10 mouse cellular contexts compared by ENCODE assay signal in genomic region chr7:25465586-25465985, GRCm38 (mm10). TPM values are rescaled to one million over a fixed set of nuclear protein-coding genes. Genes with fewer than 3 reads are reported as not detected.
DNase-seq lines count a peak whose midpoint lies in the region; ATAC-seq and TF ChIP-seq lines count a peak whose summit lies in the region.
"Not testable (repeated sequence)": the region's sequence is repeated elsewhere in the genome, so short reads cannot be mapped to it uniquely, and the experiment has no call there.
"Had no signal": no experiment of that assay in that cellular context is flagged by ENCODE, and none has a peak within 500 bp of the region (broad histone marks: within the 10 kb centered on the region; RNA-seq: fewer than 3 reads in every experiment).

No protein-coding gene starts in this region.

- not testable (repeated sequence) for H3K27me3 ChIP-seq in heart, embryonic 10.5 days (ENCODE audit: insufficient read depth, poor library complexity, severe bottlenecking); intestine, embryonic 16.5 days (replicated peaks; ENCODE audit: control insufficient read depth, insufficient read depth, low read length); small intestine, adult 2 months (ENCODE audit: control insufficient read depth, insufficient read depth, low read length)

- H3K36me3 ChIP-seq in heart, embryonic 10.5 days; intestine, embryonic 16.5 days (ENCODE audit: control insufficient read depth, insufficient read depth, low read length): not testable (repeated sequence)
- H3K36me3 ChIP-seq in small intestine, adult 2 months (ENCODE audit: control insufficient read depth, insufficient read depth, low read length): peaks cover 26% of the 10 kb centered on the region

- not testable (repeated sequence) for TF ChIP-seq POLR2A in small intestine, adult 2 months (IDR thresholded peaks at IDR 0.05; ENCODE audit: low read depth, low read length)

- H3K4me3 ChIP-seq in heart, embryonic 10.5 days; intestine, embryonic 16.5 days (ENCODE audit: low read length); small intestine, adult 2 months (ENCODE audit: low read depth, low read length): not testable (repeated sequence)

- H3K27ac ChIP-seq in heart, embryonic 10.5 days; intestine, embryonic 16.5 days (ENCODE audit: low read length): not testable (repeated sequence)
- peak overlapping the region; percentile 42; the same call in 1 of the 2 replicates for H3K27ac ChIP-seq in small intestine, adult 2 months (ENCODE audit: insufficient read depth, low read depth, low read length)

- DNase-seq in heart, adult 11 months: peak; percentile 69
- peak; percentile 9 for DNase-seq in heart, embryonic 10.5 days (ENCODE audit: low spot score)

- not testable (repeated sequence) for H3K4me1 ChIP-seq in heart, embryonic 10.5 days; intestine, embryonic 16.5 days (ENCODE audit: control insufficient read depth, insufficient read depth, low read length); small intestine, adult 2 months (ENCODE audit: control insufficient read depth, insufficient read depth, insufficient read length, low read length)

- H3K4me2 ChIP-seq in intestine, embryonic 16.5 days (ENCODE audit: low read depth, low read length): not testable (repeated sequence)

- peak; percentile 55; the same call in 1 of the 2 replicates for ATAC-seq in intestine, embryonic 16.5 days

- not testable (repeated sequence) for H3K9ac ChIP-seq in intestine, embryonic 16.5 days (ENCODE audit: low read depth, low read length)

- TF ChIP-seq CTCF in small intestine, adult 2 months (IDR thresholded peaks at IDR 0.05; ENCODE audit: extremely low read depth, insufficient read length, insufficient replicate concordance, low read depth, low read length): not testable (repeated sequence)

- 60% methylated on average over 3 of the region's 3 CpGs for WGBS in heart, embryonic 10.5 days
- WGBS in intestine, embryonic 16.5 days: 64% methylated on average over 3 of the region's 3 CpGs
- 20% methylated on average over 3 of the region's 3 CpGs for WGBS in small intestine, adult 2 months

- H3K9me3 ChIP-seq in heart, embryonic 10.5 days; intestine, embryonic 16.5 days (ENCODE audit: control insufficient read depth, low read length): not testable (repeated sequence)

RNA-seq across cellular contexts. Expression of gene Ceacam1, which starts 11.8 kb away (rescaled TPM):
- 1.3 and 1.6 TPM in 2 replicates for polyA plus RNA-seq in heart, embryonic 10.5 days (2016; fragmentation: Nextera tagmentation; extraction: Ambion mirVana)
- 40.6 and 46.7 TPM in 2 replicates for polyA plus RNA-seq in intestine, embryonic 16.5 days (2015; fragmentation: Nextera tagmentation; extraction: Ambion mirVana)
- polyA plus RNA-seq in small intestine, adult 2 months (2012; rRNA removed): 133 and 320 TPM in 2 replicates
- polyA plus RNA-seq: G1E had no signal

RNA-seq across cellular contexts. Expression of gene Cxcl17, which starts 52.9 kb away (rescaled TPM):
- polyA plus RNA-seq in heart, embryonic 10.5 days (2016; fragmentation: Nextera tagmentation; extraction: Ambion mirVana): 0.32 and 0.36 TPM in 2 replicates
- 0.18 and 0.43 TPM in 2 replicates for polyA plus RNA-seq in intestine, embryonic 16.5 days (2015; fragmentation: Nextera tagmentation; extraction: Ambion mirVana)
- polyA plus RNA-seq in small intestine, adult 2 months (2012; rRNA removed): 3.8 TPM in 1 of 2 replicates, not detected in the other
- polyA plus RNA-seq: activated CD4-positive, CD25-positive, alpha-beta regulatory T cell, adult 4 months; adrenal gland, adult 2 months; brain, embryonic 14.5 days; C2C12; CD4-positive, CD25-positive, alpha-beta regulatory T cell, adult 4 months; G1E had no signal

Comparison
In these comparisons a context has a peak if more than half of its experiments do, and no peak if none do; other contexts are left out.
1. RNA of gene Ceacam1, which starts 11.8 kb away (polyA plus RNA-seq): 133 to 320 TPM in small intestine, adult 2 months and 40.6 to 46.7 TPM in intestine, embryonic 16.5 days; 1.3 to 1.6 TPM in heart, embryonic 10.5 days; every median in the first group is over 10 times any median in the second.